Mouse (Mus musculus): ENCODE results near the gene Srgn. TPM values are rescaled to one million over a fixed set of nuclear protein-coding genes. Genes with fewer than 3 reads are reported as not detected.
A peak's percentile ranks its signal among the peaks of the same experiment; 100 is the strongest.

Srgn gene
- polyA plus RNA-seq, 1 experiment from 2014 or later = 54.1 TPM

DNA sequence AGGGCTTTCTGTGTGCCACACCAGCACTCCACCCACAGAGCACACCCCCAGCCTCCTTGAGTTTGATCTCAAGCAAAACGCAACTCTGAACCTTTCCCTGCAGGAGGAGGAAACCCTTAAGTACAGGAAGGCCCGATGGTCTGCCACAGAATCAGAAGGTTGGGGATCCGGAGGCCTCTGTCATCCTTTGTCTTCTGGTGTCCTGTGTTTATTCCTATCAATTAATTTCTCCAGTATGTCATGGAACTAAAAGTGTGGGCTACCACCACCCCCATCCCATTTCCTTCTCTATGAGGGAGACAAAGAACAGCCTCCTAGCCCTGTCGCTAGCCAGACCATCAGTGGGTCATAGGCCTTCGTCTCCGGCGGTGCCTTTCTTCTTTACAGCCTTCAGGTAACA, 7.3 kb upstream of the Srgn start:
- Histone ChIP-seq H3K9me3 (ENCODE audit: control insufficient read depth, low read length) (no peaks in the 10 kb centered on the region), H3K9ac (ENCODE audit: low read length) (no peak overlapping the region), H3K4me3 (ENCODE audit: low read length) (no peak overlapping the region), H3K4me1 (replicated peaks; ENCODE audit: control insufficient read depth, insufficient read depth, low read length) (no peaks in the 10 kb centered on the region; the same call in 1 of the 2 replicates), H3K27ac (ENCODE audit: low read length) (peak overlapping the region; percentile 82), H3K27me3 (ENCODE audit: control insufficient read depth, insufficient read depth, low read depth, low read length) (no peaks in the 10 kb centered on the region), H3K36me3 (ENCODE audit: control insufficient read depth, insufficient read depth, low read length) (no peaks in the 10 kb centered on the region), H3K4me2 (ENCODE audit: low read depth, low read length) (no peak overlapping the region)
- 64% methylated on average over 7 of the region's 7 CpGs for whole genome bisulfite sequencing
- ATAC-seq (ENCODE audit: low read depth) = peak; percentile 74

GRCm38 (mm10) chr10:62532832-62533231, 5.6 kb upstream of the Srgn start:
- no peak overlapping the region for H3K27ac ChIP-seq (ENCODE audit: low read length)
- H3K4me3 ChIP-seq (ENCODE audit: low read length) = no peak overlapping the region
- H3K36me3 ChIP-seq (ENCODE audit: control insufficient read depth, insufficient read depth, low read length) = no peaks in the 10 kb centered on the region
- ATAC-seq (ENCODE audit: low read depth) = no peak
- no peaks in the 10 kb centered on the region for H3K9me3 ChIP-seq (ENCODE audit: control insufficient read depth, low read length)
- 30% methylated on average over 2 of the region's 2 CpGs for WGBS
- H3K27me3 ChIP-seq (ENCODE audit: control insufficient read depth, insufficient read depth, low read depth, low read length) = no peaks in the 10 kb centered on the region
- no peaks in the 10 kb centered on the region; the same call in 1 of the 2 replicates for H3K4me1 ChIP-seq (replicated peaks; ENCODE audit: control insufficient read depth, insufficient read depth, low read length)
- no peak overlapping the region for H3K9ac ChIP-seq (ENCODE audit: low read length)
- H3K4me2 ChIP-seq (ENCODE audit: low read depth, low read length) = no peak overlapping the region

DNA sequence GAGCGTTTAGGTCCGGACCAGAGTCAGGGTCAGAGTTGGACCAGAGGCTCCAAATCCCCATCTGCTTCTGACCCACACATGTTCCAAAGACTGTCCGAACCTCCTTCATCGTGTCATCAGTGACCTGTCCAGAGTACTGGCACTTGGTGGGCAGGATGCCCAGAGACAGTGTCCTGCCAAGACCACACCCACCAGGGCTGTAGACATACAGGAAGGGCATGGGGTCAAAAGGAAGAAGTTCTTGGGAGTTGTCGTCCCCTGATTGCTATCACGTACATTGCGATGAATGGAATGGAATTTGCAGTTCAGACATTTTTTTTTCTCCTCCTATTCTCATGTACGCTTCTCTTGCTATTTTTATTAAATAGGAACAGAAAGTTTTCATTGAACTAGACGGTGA, 2.9 kb upstream of the Srgn start:
- Histone ChIP-seq H3K27me3 (ENCODE audit: control insufficient read depth, insufficient read depth, low read depth, low read length) (no peaks in the 10 kb centered on the region), H3K9ac (ENCODE audit: low read length) (no peak overlapping the region), H3K36me3 (ENCODE audit: control insufficient read depth, insufficient read depth, low read length) (no peaks in the 10 kb centered on the region), H3K4me2 (ENCODE audit: low read depth, low read length) (no peak overlapping the region), H3K9me3 (ENCODE audit: control insufficient read depth, low read length) (no peaks in the 10 kb centered on the region), H3K4me3 (ENCODE audit: low read length) (no peak overlapping the region), H3K4me1 (replicated peaks; ENCODE audit: control insufficient read depth, insufficient read depth, low read length) (no peaks in the 10 kb centered on the region; the same call in 1 of the 2 replicates), H3K27ac (ENCODE audit: low read length) (peak overlapping the region; percentile 37; the same call in 1 of the 2 replicates)
- peak; percentile 82 for ATAC-seq (ENCODE audit: low read depth)
- WGBS = 58% methylated on average over 9 of the region's 9 CpGs

DNA sequence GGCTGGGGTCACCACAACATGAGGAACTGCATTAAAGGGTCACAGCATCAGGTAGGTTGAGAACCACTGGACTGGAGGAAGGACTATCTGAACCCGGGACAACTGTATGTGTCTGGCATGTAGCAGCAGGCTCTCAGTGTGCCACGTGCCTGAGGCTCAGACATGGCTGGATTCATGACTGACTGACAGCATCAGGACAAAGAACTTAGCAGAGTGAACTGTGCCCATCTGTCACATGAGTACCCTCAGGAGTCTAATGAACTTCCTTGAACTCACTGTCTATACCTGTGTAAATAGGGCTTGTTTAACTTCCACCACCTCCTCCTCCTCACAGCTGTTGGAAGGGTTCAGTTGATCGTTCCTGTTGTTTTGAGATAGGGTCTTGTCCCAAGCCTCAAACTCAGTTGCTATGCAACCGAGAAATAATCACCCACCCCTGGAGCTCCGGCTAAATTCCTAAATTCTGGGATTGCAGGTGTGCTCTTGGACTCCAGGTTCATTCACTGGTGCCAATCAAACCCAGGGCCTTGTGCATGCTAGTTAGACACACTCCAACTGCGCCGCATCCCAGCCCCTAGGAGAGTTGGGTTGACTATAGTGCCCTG, 4.8 kb downstream of the Srgn start:
- H3K9me3 ChIP-seq (ENCODE audit: control insufficient read depth, low read length) = no peaks in the 10 kb centered on the region
- ATAC-seq (ENCODE audit: low read depth) = no peak
- no peak overlapping the region for H3K4me3 ChIP-seq (ENCODE audit: low read length)
- WGBS = 50% methylated on average over 7 of the region's 7 CpGs
- H3K9ac ChIP-seq (ENCODE audit: low read length) = no peak overlapping the region
- no peaks in the 10 kb centered on the region for H3K4me1 ChIP-seq (replicated peaks; ENCODE audit: control insufficient read depth, insufficient read depth, low read length)
- H3K27ac ChIP-seq (ENCODE audit: low read length) = no peak overlapping the region
- H3K4me2 ChIP-seq (ENCODE audit: low read depth, low read length) = no peak overlapping the region
- H3K27me3 ChIP-seq (ENCODE audit: control insufficient read depth, insufficient read depth, low read depth, low read length) = no peaks in the 10 kb centered on the region
- no peaks in the 10 kb centered on the region for H3K36me3 ChIP-seq (ENCODE audit: control insufficient read depth, insufficient read depth, low read length)

- no peak overlapping the region for H3K9ac ChIP-seq (ENCODE audit: low read length)
- ATAC-seq (ENCODE audit: low read depth) = no peak
- no peak overlapping the region for H3K4me2 ChIP-seq (ENCODE audit: low read depth, low read length)
- H3K36me3 ChIP-seq (ENCODE audit: control insufficient read depth, insufficient read depth, low read length) = no peaks in the 10 kb centered on the region
- no peak overlapping the region for H3K4me3 ChIP-seq (ENCODE audit: low read length)
- WGBS = 29% methylated on average over 4 of the region's 4 CpGs
- no peaks in the 10 kb centered on the region for H3K27me3 ChIP-seq (ENCODE audit: control insufficient read depth, insufficient read depth, low read depth, low read length)
- no peaks in the 10 kb centered on the region for H3K9me3 ChIP-seq (ENCODE audit: control insufficient read depth, low read length)
- H3K27ac ChIP-seq (ENCODE audit: low read length) = no peak overlapping the region
- H3K4me1 ChIP-seq (replicated peaks; ENCODE audit: control insufficient read depth, insufficient read depth, low read length) = no peaks in the 10 kb centered on the region
Measured at GRCm38 (mm10) chr10:62521763-62522162, 5.5 kb downstream of the Srgn start.

GRCm38 (mm10) chr10:62520911-62521310, 6.3 kb downstream of the Srgn start:
- H3K9me3 ChIP-seq (ENCODE audit: control insufficient read depth, low read length) = no peaks in the 10 kb centered on the region
- no peak overlapping the region for H3K27ac ChIP-seq (ENCODE audit: low read length)
- H3K4me1 ChIP-seq (replicated peaks; ENCODE audit: control insufficient read depth, insufficient read depth, low read length) = no peaks in the 10 kb centered on the region
- H3K4me2 ChIP-seq (ENCODE audit: low read depth, low read length) = no peak overlapping the region
- ATAC-seq (ENCODE audit: low read depth) = no peak
- 54% methylated on average over 2 of the region's 2 CpGs for WGBS
- H3K4me3 ChIP-seq (ENCODE audit: low read length) = no peak overlapping the region
- H3K27me3 ChIP-seq (ENCODE audit: control insufficient read depth, insufficient read depth, low read depth, low read length) = no peaks in the 10 kb centered on the region
- H3K9ac ChIP-seq (ENCODE audit: low read length) = no peak overlapping the region
- no peaks in the 10 kb centered on the region for H3K36me3 ChIP-seq (ENCODE audit: control insufficient read depth, insufficient read depth, low read length)

DNA sequence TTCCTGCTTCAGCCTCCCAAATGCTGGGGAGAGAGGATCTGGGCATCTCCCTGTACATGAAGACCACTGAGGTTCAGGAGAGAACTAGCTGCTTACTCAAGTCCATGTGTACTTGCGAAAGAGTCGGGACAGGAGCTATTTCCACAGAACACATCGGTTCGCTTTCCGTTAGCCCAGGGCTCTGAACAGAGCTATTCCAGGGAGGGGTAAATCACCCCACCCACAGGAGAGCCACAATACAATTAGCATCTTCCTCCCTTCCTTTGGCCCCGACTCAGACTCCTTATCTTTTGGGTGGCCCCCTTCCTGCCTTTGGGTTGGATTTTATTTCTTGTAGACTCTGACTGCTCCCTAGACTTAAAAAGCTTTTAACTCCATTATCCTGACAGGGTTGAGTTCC, 9.7 kb downstream of the Srgn start:
- Histone ChIP-seq H3K4me1 (replicated peaks; ENCODE audit: control insufficient read depth, insufficient read depth, low read length) (no peaks in the 10 kb centered on the region), H3K4me3 (ENCODE audit: low read length) (no peak overlapping the region), H3K27me3 (ENCODE audit: control insufficient read depth, insufficient read depth, low read depth, low read length) (no peaks in the 10 kb centered on the region), H3K27ac (ENCODE audit: low read length) (no peak overlapping the region), H3K9me3 (ENCODE audit: control insufficient read depth, low read length) (no peaks in the 10 kb centered on the region), H3K4me2 (ENCODE audit: low read depth, low read length) (no peak overlapping the region), H3K36me3 (ENCODE audit: control insufficient read depth, insufficient read depth, low read length) (no peaks in the 10 kb centered on the region), H3K9ac (ENCODE audit: low read length) (no peak overlapping the region)
- WGBS = 79% methylated on average over 6 of the region's 6 CpGs
- no peak for ATAC-seq (ENCODE audit: low read depth)

GRCm38 (mm10) chr10:62512855-62513254, 14.4 kb downstream of the Srgn start:
- Histone ChIP-seq H3K9ac (ENCODE audit: low read length) (no peak overlapping the region), H3K27ac (ENCODE audit: low read length) (no peak overlapping the region), H3K27me3 (ENCODE audit: control insufficient read depth, insufficient read depth, low read depth, low read length) (no peaks in the 10 kb centered on the region), H3K4me2 (ENCODE audit: low read depth, low read length) (no peak overlapping the region), H3K9me3 (ENCODE audit: control insufficient read depth, low read length) (no peaks in the 10 kb centered on the region), H3K4me1 (replicated peaks; ENCODE audit: control insufficient read depth, insufficient read depth, low read length) (peaks cover 6% of the 10 kb centered on the region; the same call in 1 of the 2 replicates), H3K4me3 (ENCODE audit: low read length) (no peak overlapping the region), H3K36me3 (ENCODE audit: control insufficient read depth, insufficient read depth, low read length) (no peaks in the 10 kb centered on the region)
- 89% methylated on average over 4 of the region's 4 CpGs for WGBS
- no peak for ATAC-seq (ENCODE audit: low read depth)

GRCm38 (mm10) chr10:62511528-62511927, 15.7 kb downstream of the Srgn start:
- no peak overlapping the region for H3K9ac ChIP-seq (ENCODE audit: low read length)
- WGBS = 75% methylated on average over 6 of the region's 6 CpGs

More at GRCm38 (mm10) chr10:62511528-62511927, 15.7 kb downstream of the Srgn start:
- Histone ChIP-seq H3K36me3 (ENCODE audit: control insufficient read depth, insufficient read depth, low read length) (no peaks in the 10 kb centered on the region), H3K9me3 (ENCODE audit: control insufficient read depth, low read length) (no peaks in the 10 kb centered on the region), H3K4me2 (ENCODE audit: low read depth, low read length) (no peak overlapping the region), H3K4me1 (replicated peaks; ENCODE audit: control insufficient read depth, insufficient read depth, low read length) (peaks cover 6% of the 10 kb centered on the region; the same call in 1 of the 2 replicates), H3K27ac (ENCODE audit: low read length) (no peak overlapping the region), H3K4me3 (ENCODE audit: low read length) (no peak overlapping the region), H3K27me3 (ENCODE audit: control insufficient read depth, insufficient read depth, low read depth, low read length) (no peaks in the 10 kb centered on the region)
- no peak for ATAC-seq (ENCODE audit: low read depth)
